Mouse (Mus musculus) forebrain, embryonic 15.5 days (tissue): Measurements from ENCODE around the gene Olfr6. TPM values are rescaled to one million over a fixed set of nuclear protein-coding genes. Genes with fewer than 3 reads are reported as not detected.
"Not testable (repeated sequence)": the region's sequence is repeated elsewhere in the genome, so short reads cannot be mapped to it uniquely, and the experiment has no call there.

Experiments used
- ATAC-seq: fragments of 200-750 bp; cut with Nextera tagmentation; replicated peaks from 2 replicates; pipeline ENCODE4 v1.8.0; 2017; ENCODE audit warnings: mild to moderate bottlenecking, moderate TSS enrichment, moderate library complexity
- H3K27ac ChIP-seq: fragments of 300-500 bp; sonication (generic); replicated peaks from 2 replicates; pipeline ENCODE4 v1.5.1; 2015; ENCODE audit warnings: mild to moderate bottlenecking, inconsistent platforms
- H3K27me3 ChIP-seq: fragments of 300-500 bp; sonication (generic); 2 replicates; pipeline ENCODE4 v1.6.1; 2015; ENCODE audit warnings: inconsistent platforms
- H3K36me3 ChIP-seq: fragments of 300-500 bp; sonication (generic); 2 replicates; pipeline ENCODE4 v1.6.1; 2015; ENCODE audit warnings: mild to moderate bottlenecking, inconsistent platforms
- H3K4me1 ChIP-seq: fragments of 300-500 bp; sonication (generic); 2 replicates; pipeline ENCODE4 v1.6.1; 2015; ENCODE audit warnings: inconsistent platforms
- H3K4me2 ChIP-seq: fragments of 300-500 bp; sonication (generic); replicated peaks from 2 replicates; pipeline ENCODE4 v1.6.1; 2015; ENCODE audit warnings: mild to moderate bottlenecking, inconsistent platforms
- H3K4me3 ChIP-seq: fragments of 300-500 bp; sonication (generic); 2 replicates; pipeline ENCODE4 v1.5.1; 2015; ENCODE audit warnings: mild to moderate bottlenecking, inconsistent platforms
- H3K9ac ChIP-seq: fragments of 300-500 bp; sonication (generic); replicated peaks from 2 replicates; pipeline ENCODE4 v1.6.1; 2015; ENCODE audit warnings: mild to moderate bottlenecking, inconsistent platforms
- H3K9me3 ChIP-seq: fragments of 300-500 bp; sonication (generic); 2 replicates; pipeline ENCODE4 v1.6.1; 2016; ENCODE audit warnings: inconsistent platforms
- WGBS: fragments of 180-500 bp; shearing (Covaris S2); methylation state at CpG from one replicate; pipeline ENCODE4 v1.1.7; 2015; ENCODE audit warnings: mixed read lengths; 5-methylcytosine and 5-hydroxymethylcytosine counted together
- polyA plus RNA-seq: library from polyadenylated mRNA; unstranded; fragments of >200 nt; fragmentation: Nextera tagmentation; extraction: Ambion mirVana; gene quantifications from 2 replicates; pipeline ENCODE4 v1.2.1, GENCODE M21; 2015

Olfr6 gene
- polyA plus RNA-seq, result not detected in 2 replicates

DNA sequence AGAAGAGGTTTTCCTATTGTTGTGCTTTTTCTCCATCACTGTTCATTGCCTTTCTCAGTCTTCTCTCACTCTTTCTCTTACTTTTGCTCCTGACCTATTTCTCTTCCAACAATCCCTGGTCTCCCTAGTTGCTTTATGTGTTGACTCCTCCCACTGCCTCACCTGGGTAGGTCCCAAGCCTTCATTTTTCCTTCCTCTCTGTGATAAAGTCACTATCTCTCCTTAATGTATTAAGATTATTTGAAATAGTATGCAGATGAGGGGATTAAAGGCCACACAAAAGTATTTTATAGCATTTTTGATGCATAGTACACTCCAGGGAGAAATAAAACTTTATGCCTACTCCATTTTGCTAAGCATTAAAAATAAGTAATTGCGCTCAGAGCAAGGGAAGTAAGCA, at the start of gene Olfr6:
Gene Olfr6, minus strand, starts transcription at position 101 of the 400 bp plus-strand sequence.
- Histone ChIP-seq H3K9ac (no peak within 1 kb of the TSS), H3K4me2 (no peak within 1 kb of the TSS), H3K4me1 (no peaks in the 10 kb centered on the region), H3K27ac (no peak within 1 kb of the TSS), H3K36me3 (no peaks in the 10 kb centered on the region), H3K4me3 (no peak within 1 kb of the TSS), H3K9me3 (no peaks in the 10 kb centered on the region), H3K27me3 (no peaks in the 10 kb centered on the region)
- 90% methylated on average over 1 of the region's 1 CpGs for WGBS
- no peak for ATAC-seq

DNA sequence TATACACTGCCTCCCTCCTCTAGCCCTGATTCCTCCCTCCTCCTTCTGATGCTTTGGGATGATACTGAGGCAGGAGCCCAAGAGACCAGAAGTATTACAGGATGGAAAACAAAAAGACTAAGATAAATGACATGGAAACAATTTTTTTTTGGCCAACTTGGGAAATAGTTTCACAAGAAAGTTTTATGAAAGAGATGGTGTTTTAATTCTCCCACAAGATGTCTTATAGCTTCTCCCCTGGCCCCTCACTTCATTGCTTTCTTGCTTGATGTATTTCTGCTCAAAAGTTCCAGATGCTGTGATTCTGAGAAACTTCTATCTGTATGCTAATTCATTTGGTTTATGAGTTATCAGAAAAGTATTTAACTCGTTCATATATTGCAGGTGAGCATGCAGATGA, 42.2 kb upstream of the Olfr6 start, which contains the start of gene Olfr2:
Gene Olfr2, minus strand, starts transcription at position 101 of the 400 bp plus-strand sequence.
- Histone ChIP-seq H3K27me3 (no peaks in the 10 kb centered on the region), H3K4me2 (no peak within 1 kb of the TSS), H3K36me3 (no peaks in the 10 kb centered on the region), H3K27ac (no peak within 1 kb of the TSS), H3K4me1 (no peaks in the 10 kb centered on the region), H3K9me3 (no peaks in the 10 kb centered on the region), H3K9ac (no peak within 1 kb of the TSS), H3K4me3 (no peak within 1 kb of the TSS)
- ATAC-seq, result no peak
- WGBS, result 51% methylated on average over 1 of the region's 1 CpGs

DNA sequence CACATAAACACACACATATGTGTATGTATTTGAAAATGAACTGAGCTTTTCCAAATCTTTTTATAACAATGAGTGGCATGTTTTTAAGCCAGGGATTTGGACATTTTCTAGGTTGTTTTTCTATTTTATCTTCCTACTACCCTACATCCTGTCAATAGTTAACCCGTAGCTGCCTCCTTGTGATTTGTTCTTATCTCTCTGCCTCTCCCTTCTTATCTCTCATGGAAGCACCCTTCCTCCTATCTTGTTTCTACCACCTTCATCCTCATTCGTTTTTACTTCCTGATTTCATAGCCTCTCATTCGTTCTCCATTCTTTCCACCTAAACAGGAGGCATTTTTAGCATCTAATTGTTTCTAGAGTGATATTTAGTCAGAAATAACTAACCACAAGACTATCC, 40.4 kb upstream of the Olfr6 start:
- Histone ChIP-seq H3K9me3 (no peaks in the 10 kb centered on the region), H3K27ac (no peak overlapping the region), H3K27me3 (no peaks in the 10 kb centered on the region), H3K4me1 (no peaks in the 10 kb centered on the region), H3K4me2 (no peak overlapping the region), H3K4me3 (no peak overlapping the region), H3K36me3 (no peaks in the 10 kb centered on the region), H3K9ac (no peak overlapping the region)
- 69% methylated on average over 3 of the region's 3 CpGs for WGBS
- no peak for ATAC-seq

DNA sequence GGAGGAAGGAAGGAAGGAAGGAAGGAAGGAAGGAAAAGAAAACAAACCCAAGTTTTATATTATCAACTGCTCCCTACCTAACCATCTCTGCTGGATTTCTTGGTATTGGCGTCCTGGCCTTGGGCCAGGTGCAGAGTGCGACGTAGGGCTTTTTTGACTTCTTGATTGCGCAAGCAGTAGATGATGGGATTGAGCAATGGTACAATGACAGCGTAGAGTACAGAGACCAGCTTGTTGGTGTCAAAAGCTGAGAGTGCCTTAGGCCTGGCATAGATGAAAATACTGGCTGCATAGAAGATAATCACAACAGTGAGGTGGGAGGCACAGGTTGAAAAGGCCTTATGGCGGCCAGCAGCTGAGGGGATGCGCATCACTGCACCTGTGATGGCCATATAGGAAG, 37.1 kb upstream of the Olfr6 start:
- no peak overlapping the region for H3K4me3 ChIP-seq
- no peak overlapping the region for H3K27ac ChIP-seq
- H3K9ac ChIP-seq, result no peak overlapping the region
- no peak for ATAC-seq
- 86% methylated on average over 7 of the region's 7 CpGs for WGBS
- no peaks in the 10 kb centered on the region for H3K36me3 ChIP-seq
- no peaks in the 10 kb centered on the region for H3K9me3 ChIP-seq
- no peak overlapping the region for H3K4me2 ChIP-seq
- H3K4me1 ChIP-seq, result no peaks in the 10 kb centered on the region
- no peaks in the 10 kb centered on the region for H3K27me3 ChIP-seq

DNA sequence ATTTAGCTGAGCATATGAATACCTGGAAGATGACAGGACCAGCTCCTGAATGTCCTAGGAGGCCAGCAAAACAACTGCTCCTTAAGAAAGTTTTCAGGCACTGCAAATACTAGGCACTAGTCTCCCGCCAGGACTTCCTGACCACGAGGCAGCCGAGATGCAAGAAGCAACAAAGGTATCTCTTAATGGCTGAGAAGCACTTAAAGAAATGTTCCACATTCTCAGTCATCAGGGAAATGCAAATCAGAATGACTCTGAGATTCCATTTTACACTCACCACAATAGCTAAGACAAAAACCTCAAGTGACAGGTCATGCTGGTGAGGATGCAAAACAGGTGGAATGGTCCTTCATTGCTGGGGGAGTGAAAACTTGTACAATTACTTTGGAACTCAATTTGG, 21.5 kb upstream of the Olfr6 start:
- no peaks in the 10 kb centered on the region for H3K9me3 ChIP-seq
- no peaks in the 10 kb centered on the region for H3K27me3 ChIP-seq
- H3K4me2 ChIP-seq, result no peak overlapping the region
- WGBS, result 94% methylated on average over 3 of the region's 3 CpGs
- H3K4me3 ChIP-seq, result no peak overlapping the region
- no peaks in the 10 kb centered on the region for H3K36me3 ChIP-seq
- no peaks in the 10 kb centered on the region for H3K4me1 ChIP-seq
- H3K27ac ChIP-seq, result no peak overlapping the region
- ATAC-seq, result no peak
- no peak overlapping the region for H3K9ac ChIP-seq

DNA sequence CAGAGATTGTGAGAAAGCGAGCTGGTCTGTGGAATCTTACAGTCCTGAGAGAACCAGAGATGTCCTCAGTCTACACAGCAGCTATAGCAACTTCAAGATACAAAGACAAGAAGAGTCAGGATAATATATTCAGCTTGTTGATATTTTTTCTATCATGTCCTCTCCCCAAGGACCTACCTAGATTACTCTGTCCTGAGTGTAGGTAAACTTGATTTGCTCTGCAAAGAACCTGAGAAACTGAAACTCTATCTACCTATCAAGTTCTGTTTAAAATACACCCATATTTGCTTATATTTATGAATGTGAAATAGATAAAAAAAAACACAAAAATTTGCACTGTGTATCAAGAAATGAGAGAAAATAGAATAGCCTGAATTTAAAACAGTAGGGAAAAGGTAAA, 11.6 kb upstream of the Olfr6 start, which contains the start of gene Olfr711:
Gene Olfr711, minus strand, starts transcription at position 101 of the 400 bp plus-strand sequence.
- Histone ChIP-seq H3K27me3 (no peaks in the 10 kb centered on the region), H3K36me3 (no peaks in the 10 kb centered on the region), H3K4me3 (no peak within 1 kb of the TSS), H3K4me2 (no peak within 1 kb of the TSS), H3K9me3 (no peaks in the 10 kb centered on the region), H3K4me1 (no peaks in the 10 kb centered on the region), H3K9ac (no peak within 1 kb of the TSS), H3K27ac (no peak within 1 kb of the TSS)
- ATAC-seq, result no peak
- 67% methylated on average over 1 of the region's 1 CpGs for WGBS

DNA sequence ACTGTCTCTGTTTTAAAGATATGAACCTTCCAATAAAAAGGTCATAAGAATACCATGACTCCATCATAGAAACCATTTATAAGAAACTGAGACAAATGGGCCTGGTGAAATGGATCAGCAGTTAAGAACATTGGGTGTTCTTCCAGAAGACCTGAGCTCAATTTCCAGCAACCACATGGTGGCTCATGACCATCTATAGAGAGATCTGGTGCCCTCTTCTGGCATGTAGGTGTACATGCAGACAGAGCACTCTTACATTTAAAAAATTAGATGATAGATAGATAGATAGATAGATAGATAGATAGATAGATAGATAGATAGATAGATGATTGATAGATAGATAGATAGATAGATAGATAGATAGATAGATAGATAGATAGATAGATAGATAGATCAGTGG, 3.8 kb upstream of the Olfr6 start:
- not testable (repeated sequence) for H3K4me3 ChIP-seq, H3K27ac ChIP-seq, H3K9ac ChIP-seq, H3K27me3 ChIP-seq, H3K4me2 ChIP-seq, H3K9me3 ChIP-seq, H3K4me1 ChIP-seq, ATAC-seq, H3K36me3 ChIP-seq

DNA sequence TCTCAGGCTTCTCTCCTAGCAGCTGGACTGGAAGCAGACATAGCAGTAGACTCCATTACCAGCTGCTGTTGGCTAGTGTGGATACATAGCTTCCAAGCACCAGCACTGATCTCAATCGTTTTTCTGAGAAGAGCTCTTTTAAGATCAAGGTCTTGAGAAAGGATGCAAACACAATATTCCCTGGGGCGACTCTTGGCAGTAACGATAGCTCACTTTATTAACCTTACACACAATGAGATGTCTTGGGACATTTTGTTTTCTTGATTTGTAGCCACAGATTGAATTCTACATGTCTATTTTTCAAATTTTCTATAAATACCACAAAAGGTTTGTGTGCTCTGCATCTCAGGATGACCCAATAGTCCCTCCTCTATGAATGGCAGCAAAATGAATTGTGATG, 15.5 kb downstream of the Olfr6 start, which contains the start of gene Olfr710:
Gene Olfr710, minus strand, starts transcription at position 101 of the 400 bp plus-strand sequence.
- Histone ChIP-seq H3K4me1 (no peaks in the 10 kb centered on the region), H3K9ac (no peak within 1 kb of the TSS), H3K36me3 (no peaks in the 10 kb centered on the region), H3K27me3 (no peaks in the 10 kb centered on the region), H3K27ac (no peak within 1 kb of the TSS), H3K4me3 (no peak within 1 kb of the TSS), H3K9me3 (no peaks in the 10 kb centered on the region), H3K4me2 (no peak within 1 kb of the TSS)
- ATAC-seq, result no peak
- 74% methylated on average over 3 of the region's 3 CpGs for WGBS

DNA sequence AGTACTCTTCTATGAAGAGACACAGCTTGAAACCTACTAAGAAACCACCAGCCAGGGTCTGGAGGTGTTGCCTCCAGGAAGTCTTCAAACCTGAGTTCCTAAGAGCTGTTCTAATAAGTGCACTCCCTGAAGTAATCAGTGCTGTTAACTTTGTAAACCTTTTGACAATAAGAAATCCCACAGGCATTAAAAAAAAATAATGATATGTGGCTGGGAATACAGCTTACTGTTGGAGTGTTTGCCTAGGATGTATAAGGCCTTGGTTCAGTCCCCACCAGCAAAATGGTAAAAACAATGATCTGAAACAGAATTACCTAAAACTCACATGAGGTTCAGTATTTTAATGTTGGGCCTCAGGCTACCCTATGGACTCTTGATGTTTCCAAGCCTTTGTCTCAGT, 31.6 kb downstream of the Olfr6 start, which contains the start of gene Olfr709-ps1:
Gene Olfr709-ps1, minus strand, starts transcription at position 101 of the 400 bp plus-strand sequence.
- H3K9me3 ChIP-seq, result no peaks in the 10 kb centered on the region
- no peak within 1 kb of the TSS for H3K4me3 ChIP-seq
- no peak within 1 kb of the TSS for H3K27ac ChIP-seq
- H3K9ac ChIP-seq, result no peak within 1 kb of the TSS
- no peaks in the 10 kb centered on the region for H3K27me3 ChIP-seq
- no peak for ATAC-seq
- no peaks in the 10 kb centered on the region for H3K36me3 ChIP-seq
- no peaks in the 10 kb centered on the region for H3K4me1 ChIP-seq
- H3K4me2 ChIP-seq, result no peak within 1 kb of the TSS

DNA sequence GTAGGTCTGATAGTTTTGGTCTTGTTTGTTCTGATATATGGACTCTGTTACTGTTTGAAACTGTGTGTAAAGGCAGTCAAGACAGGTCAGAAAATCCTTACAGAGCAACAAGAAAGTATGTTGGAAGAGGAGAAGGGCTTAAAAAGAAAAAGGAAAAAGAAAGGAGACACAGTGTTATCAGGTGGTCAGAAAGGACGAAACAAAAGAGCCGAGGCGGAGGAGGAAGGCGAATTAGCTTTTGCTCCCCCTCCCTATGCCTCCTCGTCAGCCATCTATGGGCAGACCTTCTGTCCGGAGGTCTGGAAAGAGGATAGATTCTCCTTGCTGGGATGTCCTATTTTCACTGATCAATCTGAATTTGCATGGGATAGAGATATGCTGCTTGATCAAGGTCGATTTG, 42.8 kb downstream of the Olfr6 start:
- 91% methylated on average over 7 of the region's 7 CpGs for WGBS
- H3K4me1 ChIP-seq, H3K4me3 ChIP-seq, H3K27me3 ChIP-seq, H3K9ac ChIP-seq, H3K4me2 ChIP-seq, H3K9me3 ChIP-seq, ATAC-seq, H3K36me3 ChIP-seq, H3K27ac ChIP-seq: not testable (repeated sequence)

DNA sequence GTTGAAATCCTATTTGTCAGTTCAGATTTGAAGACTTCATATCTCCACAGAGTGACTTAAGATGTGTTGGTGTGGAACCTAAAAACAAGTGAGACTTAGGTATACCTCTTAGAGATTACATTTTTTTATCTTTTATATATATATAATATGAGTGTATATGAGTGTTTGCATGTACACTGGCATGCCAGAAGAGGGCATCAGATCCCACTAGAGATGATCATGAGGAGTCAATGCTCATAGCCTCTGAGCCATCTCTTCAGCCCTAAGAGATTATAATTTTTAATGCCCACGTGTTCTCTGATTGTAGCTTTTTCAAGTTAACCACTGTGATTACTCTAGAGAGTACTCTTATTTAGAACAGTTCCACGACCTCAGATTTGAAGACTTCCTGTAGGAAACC, 56.1 kb downstream of the Olfr6 start, which contains the start of gene Olfr1532-ps1:
Gene Olfr1532-ps1, plus strand, starts transcription at position 326 of the 400 bp plus-strand sequence.
- Histone ChIP-seq H3K27ac (no peak within 1 kb of the TSS), H3K27me3 (no peaks in the 10 kb centered on the region), H3K36me3 (no peaks in the 10 kb centered on the region), H3K9me3 (no peaks in the 10 kb centered on the region), H3K4me3 (no peak within 1 kb of the TSS), H3K9ac (no peak within 1 kb of the TSS), H3K4me2 (no peak within 1 kb of the TSS), H3K4me1 (no peaks in the 10 kb centered on the region)
- ATAC-seq, result no peak
- WGBS, result 68% methylated on average over 2 of the region's 2 CpGs
